Mouse (Mus musculus) cortical plate, adult 2 months (tissue): ENCODE measurements around the gene Chd3.

ENCODE experiments used
- CTCF ChIP-seq: fragments of 200-500 bp; IDR thresholded peaks from 2 replicates; pipeline ENCODE4 v1.5.1; 2011; ENCODE audit warnings: mild to moderate bottlenecking, control low read depth, low read length; ENCODE audit not compliant: insufficient read depth; ENCODE audit errors: extremely low read depth
- POLR2A ChIP-seq: fragments of 200-500 bp; IDR thresholded peaks from 2 replicates; pipeline ENCODE4 v1.6.1; 2011; ENCODE audit warnings: mild to moderate bottlenecking, low read length, control low read depth; ENCODE audit not compliant: insufficient read depth; ENCODE audit errors: extremely low read depth

GRCm38 (mm10) chr11:69364910-69365309 lies 4.3 kb downstream of the Chd3 start:
- TF ChIP-seq CTCF (no peak), POLR2A (no peak)
